Mouse (Mus musculus) frontal cortex, postnatal 10 days (tissue): ENCODE measurements at regions not wholly inside any gene's neighbourhood (a gene's known extent, or its start where the extent isn't known, plus 50 kb on each side); places are given as distances from the start of the nearest gene placed in this dataset.
A peak's percentile ranks its signal among the peaks of the same experiment; 100 is the strongest.

Experiments used
- DNase-seq, 2 experiments: peaks; one replicate each; pipeline ENCODE4 v3.0.0; 2022; ENCODE audit warnings: low spot score in 2 of 2, mixed read lengths in 1 of 2

GRCm38 (mm10) chr7:70643694-70644301 lies 277.3 kb upstream of the Nr2f2 start:
- no peak for DNase-seq

- no peak for DNase-seq
Observed at GRCm38 (mm10) chr7:70643055-70643454, 276.5 kb upstream of the Nr2f2 start.

- DNase-seq, result no peak
Observed at GRCm38 (mm10) chr7:70641217-70641616, 274.7 kb upstream of the Nr2f2 start.

GRCm38 (mm10) chr7:70640574-70640973 lies 274.0 kb upstream of the Nr2f2 start:
- DNase-seq, result no peak

GRCm38 (mm10) chr7:70638161-70638560 lies 271.6 kb upstream of the Nr2f2 start:
- DNase-seq, result no peak

GRCm38 (mm10) chr7:70634016-70634415 lies 267.5 kb upstream of the Nr2f2 start:
- no peak for DNase-seq

GRCm38 (mm10) chr7:70633577-70633976 lies 267.0 kb upstream of the Nr2f2 start:
- DNase-seq, result no peak

- no peak for DNase-seq
Observed at GRCm38 (mm10) chr7:70625643-70626231, 259.2 kb upstream of the Nr2f2 start.

GRCm38 (mm10) chr7:70624727-70625642 lies 258.4 kb upstream of the Nr2f2 start:
- peak in 1 of 2 experiments; percentile 22 for DNase-seq

- no peak for DNase-seq
Observed at GRCm38 (mm10) chr7:70624031-70624726, 257.6 kb upstream of the Nr2f2 start.

GRCm38 (mm10) chr7:70619400-70619799 lies 252.9 kb upstream of the Nr2f2 start:
- DNase-seq, result no peak

GRCm38 (mm10) chr7:70618270-70618669 lies 251.7 kb upstream of the Nr2f2 start:
- no peak for DNase-seq

GRCm38 (mm10) chr7:70606511-70606910 lies 240.0 kb upstream of the Nr2f2 start:
- DNase-seq, result no peak

- DNase-seq, result no peak
Observed at GRCm38 (mm10) chr7:70604471-70605174, 238.1 kb upstream of the Nr2f2 start.

- DNase-seq, result no peak
Observed at GRCm38 (mm10) chr7:70593027-70593426, 226.5 kb upstream of the Nr2f2 start.

GRCm38 (mm10) chr7:70591361-70592256 lies 225.1 kb upstream of the Nr2f2 start:
- DNase-seq, result no peak

- DNase-seq, result no peak
Observed at GRCm38 (mm10) chr7:70589713-70590112, 223.2 kb upstream of the Nr2f2 start.

GRCm38 (mm10) chr7:70588061-70588460 lies 221.5 kb upstream of the Nr2f2 start:
- DNase-seq, result no peak

GRCm38 (mm10) chr7:70584480-70584879 lies 217.9 kb upstream of the Nr2f2 start:
- DNase-seq, result no peak
